Mouse (Mus musculus) embryonic fibroblast, embryonic 13.5 days (primary cell): ENCODE results near the gene Rrad.

Experiments used
- CTCF ChIP-seq: IDR thresholded peaks from 2 replicates; pipeline ENCODE4 v1.5.1; 2011; ENCODE audit warnings: mild to moderate bottlenecking, control low read depth, low read length, moderate library complexity, borderline replicate concordance; ENCODE audit not compliant: insufficient read depth
- POLR2A ChIP-seq: IDR thresholded peaks from 2 replicates; pipeline ENCODE4 v1.6.1; 2011; ENCODE audit warnings: low read depth, mild to moderate bottlenecking, control low read depth, low read length, moderate library complexity

DNA sequence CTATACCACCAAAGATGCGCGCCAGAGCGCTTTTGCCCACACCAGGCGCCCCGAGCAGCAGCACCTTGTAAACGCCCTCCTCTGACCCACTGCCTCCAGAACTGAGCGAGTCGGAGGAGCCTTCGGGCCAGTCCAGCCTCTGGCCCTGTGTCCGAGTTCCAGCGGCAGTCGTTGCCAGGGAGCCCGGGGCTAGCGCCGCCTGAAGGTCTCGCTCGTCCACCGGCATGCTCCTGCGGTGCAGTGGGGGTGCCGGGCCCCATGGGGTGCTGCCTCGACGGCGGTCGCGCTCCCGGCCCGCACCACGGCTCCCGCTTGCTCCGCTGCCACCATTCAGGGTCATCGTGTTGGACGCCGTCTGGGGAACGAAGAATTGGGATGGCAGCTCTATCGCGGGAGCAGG, 553 bp downstream of the Rrad start:
- TF ChIP-seq CTCF (no peak), POLR2A (no peak)
